Mouse (Mus musculus) urinary bladder, adult 2 months (tissue): Measurements from ENCODE around the gene Pip4k2b. TPM values are rescaled to one million over a fixed set of nuclear protein-coding genes. Genes with fewer than 3 reads are reported as not detected.

Experiments
- DNase-seq: peaks from one replicate; pipeline ENCODE4 v3.0.0; 2022; ENCODE audit warnings: low spot score
- polyA plus RNA-seq: library from polyadenylated mRNA; depleted of rRNA; stranded (reverse); fragments of >200 nt; gene quantifications from 2 replicates; pipeline ENCODE4 v1.2.3, GENCODE M21; 2012; rRNA removed

The Pip4k2b gene
- polyA plus RNA-seq, 1 experiment: 17.2 TPM

DNA sequence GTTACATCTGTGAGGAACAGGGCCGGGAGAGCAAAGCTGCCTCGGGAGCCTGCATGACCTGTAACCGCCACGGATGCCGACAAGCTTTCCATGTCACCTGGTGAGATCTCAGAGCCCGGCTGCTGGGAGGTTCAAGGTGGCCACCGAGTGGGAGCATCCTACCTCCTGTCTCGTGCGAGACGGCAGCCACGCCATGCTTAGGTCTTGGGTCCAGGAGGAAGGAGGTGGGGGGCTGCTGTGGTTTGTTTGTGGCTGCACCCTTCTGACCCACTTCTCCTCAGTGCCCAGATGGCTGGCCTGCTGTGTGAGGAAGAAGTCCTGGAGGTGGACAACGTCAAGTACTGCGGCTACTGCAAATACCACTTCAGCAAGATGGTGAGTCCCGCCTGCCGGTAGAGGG is 77.7 kb downstream of the Pip4k2b start:
- no peak for DNase-seq

DNA sequence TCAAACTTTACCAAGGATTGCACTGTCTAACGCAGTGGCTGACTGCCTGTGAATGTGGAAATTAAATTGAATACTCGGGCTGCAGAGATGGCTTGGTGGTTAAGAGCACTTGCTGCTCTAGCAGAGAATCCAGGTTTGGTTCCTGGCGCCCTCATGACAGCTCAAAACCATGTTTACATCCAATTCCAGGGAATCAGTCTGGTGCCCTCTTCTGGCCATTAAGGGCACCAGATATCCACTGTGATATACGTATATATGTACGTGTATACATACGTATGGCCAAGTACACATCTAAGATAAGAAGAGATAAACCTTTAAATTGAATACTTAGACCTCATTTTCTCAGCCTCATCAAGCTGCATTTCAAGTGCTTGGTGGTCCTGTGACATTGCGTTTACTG is 78.3 kb downstream of the Pip4k2b start:
- no peak for DNase-seq

DNA sequence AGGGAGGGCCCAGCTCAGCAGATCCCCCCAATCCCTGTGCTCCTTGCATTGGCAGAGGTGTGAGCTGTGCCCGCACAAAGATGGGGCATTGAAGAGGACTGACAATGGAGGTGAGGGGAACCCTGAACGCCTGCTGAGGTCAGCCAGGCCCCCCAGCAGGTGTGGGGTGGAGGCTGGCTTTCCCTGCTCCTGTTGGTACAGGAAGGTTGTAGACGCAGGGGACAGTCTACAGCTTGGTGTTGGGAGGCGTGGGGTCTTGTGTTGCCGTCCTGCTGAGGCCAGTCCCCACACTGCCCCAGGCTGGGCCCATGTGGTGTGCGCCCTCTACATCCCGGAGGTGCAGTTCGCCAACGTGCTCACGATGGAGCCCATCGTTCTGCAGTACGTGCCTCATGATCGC is 79.1 kb downstream of the Pip4k2b start:
- no peak for DNase-seq

Other genes starting within 250 kb of the Pip4k2b start
- not detected in 2 replicates for gene 4933428G20Rik, start 244.4 kb downstream of the Pip4k2b start, polyA plus RNA-seq
- 1.4 and 1.6 TPM in 2 replicates for gene Srcin1, start 168.5 kb downstream of the Pip4k2b start, polyA plus RNA-seq
- gene Epop, start 115.0 kb downstream of the Pip4k2b start, polyA plus RNA-seq: 0.77 and 0.80 TPM in 2 replicates
- gene Mllt6, start 81.3 kb downstream of the Pip4k2b start, polyA plus RNA-seq: 30.2 and 37.2 TPM in 2 replicates
- 55.7 and 56.2 TPM in 2 replicates for gene Cisd3, start 58.9 kb downstream of the Pip4k2b start, polyA plus RNA-seq
- gene Pcgf2, start 44.2 kb downstream of the Pip4k2b start, polyA plus RNA-seq: 41.1 and 46.4 TPM in 2 replicates
- 264 and 322 TPM in 2 replicates for gene Psmb3, start 41.3 kb downstream of the Pip4k2b start, polyA plus RNA-seq
- gene Cwc25, start 21.9 kb upstream of the Pip4k2b start, polyA plus RNA-seq: 15.3 and 16.6 TPM in 2 replicates
- gene 1700001P01Rik, start 31.2 kb upstream of the Pip4k2b start, polyA plus RNA-seq: 0.13 and 0.41 TPM in 2 replicates
- gene Rpl23, start 37.7 kb upstream of the Pip4k2b start, polyA plus RNA-seq: 911 and 1,027 TPM in 2 replicates
- 101 and 108 TPM in 2 replicates for gene Lasp1, start 54.3 kb upstream of the Pip4k2b start, polyA plus RNA-seq
- 3.8 and 5.6 TPM in 2 replicates for gene B230217C12Rik, start 96.1 kb upstream of the Pip4k2b start, polyA plus RNA-seq
- gene Fbxo47, start 139.4 kb upstream of the Pip4k2b start, polyA plus RNA-seq: 0.28 and 0.40 TPM in 2 replicates
- gene Plxdc1, start 241.7 kb upstream of the Pip4k2b start, polyA plus RNA-seq: 3.6 and 5.3 TPM in 2 replicates